Mouse (Mus musculus): ENCODE results near the gene Ttc34. TPM values are rescaled to one million over a fixed set of nuclear protein-coding genes. Genes with fewer than 3 reads are reported as not detected.
A peak's percentile ranks its signal among the peaks of the same experiment; 100 is the strongest.

Gene Ttc34
- polyA plus RNA-seq, 1 experiment from 2014 or later, result 0.31 TPM

GRCm38 (mm10) chr4:154854676-154855345 is 17.6 kb downstream of the Ttc34 start:
- peaks cover 24% of the 10 kb centered on the region for H3K27me3 ChIP-seq (ENCODE audit: control insufficient read depth, insufficient read depth, low read length)
- no peak overlapping the region for H3K9ac ChIP-seq (ENCODE audit: low read length)
- ATAC-seq (ENCODE audit: low FRiP score), result no peak
- peaks cover 3% of the 10 kb centered on the region for H3K4me1 ChIP-seq (ENCODE audit: control insufficient read depth, insufficient read depth, low read length)
- H3K9me3 ChIP-seq (ENCODE audit: control insufficient read depth, low read length), result no peaks in the 10 kb centered on the region
- no peak overlapping the region for H3K4me3 ChIP-seq (ENCODE audit: low read depth, low read length)
- no peak overlapping the region for H3K27ac ChIP-seq (ENCODE audit: low read depth, low read length)
- no peak overlapping the region; the same call in 1 of the 2 replicates for H3K4me2 ChIP-seq
- H3K36me3 ChIP-seq (ENCODE audit: control insufficient read depth, insufficient read depth, low read length), result no peaks in the 10 kb centered on the region
- DNase-seq (ENCODE audit: low spot score, missing footprints), result peak; percentile 83
- 63% methylated on average over 12 of the region's 12 CpGs for WGBS

- ATAC-seq (ENCODE audit: low FRiP score), result peak; percentile 96
- peak overlapping the region; percentile 46 for H3K4me3 ChIP-seq (ENCODE audit: low read depth, low read length)
- WGBS, result under 1% methylated on average over 97 of the region's 110 CpGs
- H3K9ac ChIP-seq (ENCODE audit: low read length), result peak overlapping the region; percentile 70
- no peaks in the 10 kb centered on the region for H3K9me3 ChIP-seq (ENCODE audit: control insufficient read depth, low read length)
- peak overlapping the region; percentile 81 for H3K4me2 ChIP-seq
- H3K36me3 ChIP-seq (ENCODE audit: control insufficient read depth, insufficient read depth, low read length), result no peaks in the 10 kb centered on the region
- peak; percentile 99 for DNase-seq (ENCODE audit: low spot score, missing footprints)
- H3K27ac ChIP-seq (ENCODE audit: low read depth, low read length), result peak overlapping the region; percentile 8; the same call in 1 of the 2 replicates
- peaks cover 24% of the 10 kb centered on the region for H3K27me3 ChIP-seq (ENCODE audit: control insufficient read depth, insufficient read depth, low read length)
- H3K4me1 ChIP-seq (ENCODE audit: control insufficient read depth, insufficient read depth, low read length), result peaks cover 3% of the 10 kb centered on the region
These were observed 18.6 kb downstream of the Ttc34 start for GRCm38 (mm10) chr4:154855721-154856479.

- DNase-seq (ENCODE audit: low spot score, missing footprints), result no peak
- Histone ChIP-seq H3K4me1 (ENCODE audit: control insufficient read depth, insufficient read depth, low read length) (peaks cover 3% of the 10 kb centered on the region), H3K9me3 (ENCODE audit: control insufficient read depth, low read length) (no peaks in the 10 kb centered on the region), H3K27ac (ENCODE audit: low read depth, low read length) (peak overlapping the region; percentile 8; the same call in 1 of the 2 replicates), H3K9ac (ENCODE audit: low read length) (peak overlapping the region; percentile 70), H3K36me3 (ENCODE audit: control insufficient read depth, insufficient read depth, low read length) (no peaks in the 10 kb centered on the region), H3K4me3 (ENCODE audit: low read depth, low read length) (peak overlapping the region; percentile 46), H3K27me3 (ENCODE audit: control insufficient read depth, insufficient read depth, low read length) (peaks cover 24% of the 10 kb centered on the region), H3K4me2 (peak overlapping the region; percentile 81)
- ATAC-seq (ENCODE audit: low FRiP score), result no peak; the same call in 1 of the 2 replicates
- 20% methylated on average over 9 of the region's 9 CpGs for WGBS
These were observed 19.2 kb downstream of the Ttc34 start for GRCm38 (mm10) chr4:154856480-154856837.

- Histone ChIP-seq H3K9me3 (ENCODE audit: control insufficient read depth, low read length) (no peaks in the 10 kb centered on the region), H3K4me3 (ENCODE audit: low read depth, low read length) (no peak overlapping the region), H3K36me3 (ENCODE audit: control insufficient read depth, insufficient read depth, low read length) (no peaks in the 10 kb centered on the region), H3K4me1 (ENCODE audit: control insufficient read depth, insufficient read depth, low read length) (peaks cover 3% of the 10 kb centered on the region), H3K27me3 (ENCODE audit: control insufficient read depth, insufficient read depth, low read length) (peaks cover 24% of the 10 kb centered on the region), H3K27ac (ENCODE audit: low read depth, low read length) (no peak overlapping the region), H3K9ac (ENCODE audit: low read length) (no peak overlapping the region), H3K4me2 (no peak overlapping the region; the same call in 1 of the 2 replicates)
- ATAC-seq (ENCODE audit: low FRiP score) (no peak), DNase-seq (ENCODE audit: low spot score, missing footprints) (no peak)
- 87% methylated on average over 7 of the region's 7 CpGs for WGBS
These were observed 19.6 kb downstream of the Ttc34 start for GRCm38 (mm10) chr4:154856882-154857281.

GRCm38 (mm10) chr4:154857366-154858240 is 20.3 kb downstream of the Ttc34 start:
- Histone ChIP-seq H3K36me3 (ENCODE audit: control insufficient read depth, insufficient read depth, low read length) (no peaks in the 10 kb centered on the region), H3K27ac (ENCODE audit: low read depth, low read length) (no peak overlapping the region), H3K9me3 (ENCODE audit: control insufficient read depth, low read length) (no peaks in the 10 kb centered on the region), H3K4me1 (ENCODE audit: control insufficient read depth, insufficient read depth, low read length) (peaks cover 3% of the 10 kb centered on the region), H3K9ac (ENCODE audit: low read length) (no peak overlapping the region), H3K27me3 (ENCODE audit: control insufficient read depth, insufficient read depth, low read length) (peaks cover 24% of the 10 kb centered on the region), H3K4me2 (no peak overlapping the region), H3K4me3 (ENCODE audit: low read depth, low read length) (no peak overlapping the region)
- DNase-seq (ENCODE audit: low spot score, missing footprints), result peak; percentile 41
- no peak for ATAC-seq (ENCODE audit: low FRiP score)
- 77% methylated on average over 10 of the region's 10 CpGs for WGBS

GRCm38 (mm10) chr4:154858601-154859000 is 21.3 kb downstream of the Ttc34 start:
- no peaks in the 10 kb centered on the region for H3K36me3 ChIP-seq (ENCODE audit: control insufficient read depth, insufficient read depth, low read length)
- H3K9ac ChIP-seq (ENCODE audit: low read length), result no peak overlapping the region
- H3K9me3 ChIP-seq (ENCODE audit: control insufficient read depth, low read length), result no peaks in the 10 kb centered on the region
- no peak for DNase-seq (ENCODE audit: low spot score, missing footprints)
- H3K27ac ChIP-seq (ENCODE audit: low read depth, low read length), result no peak overlapping the region
- H3K4me3 ChIP-seq (ENCODE audit: low read depth, low read length), result no peak overlapping the region
- ATAC-seq (ENCODE audit: low FRiP score), result no peak
- WGBS, result 75% methylated on average over 3 of the region's 3 CpGs
- H3K4me1 ChIP-seq (ENCODE audit: control insufficient read depth, insufficient read depth, low read length), result peaks cover 3% of the 10 kb centered on the region
- H3K4me2 ChIP-seq, result no peak overlapping the region
- H3K27me3 ChIP-seq (ENCODE audit: control insufficient read depth, insufficient read depth, low read length), result peaks cover 24% of the 10 kb centered on the region

GRCm38 (mm10) chr4:154861967-154862366 is 24.7 kb downstream of the Ttc34 start:
- Histone ChIP-seq H3K4me1 (ENCODE audit: control insufficient read depth, insufficient read depth, low read length) (peaks cover 9% of the 10 kb centered on the region), H3K36me3 (ENCODE audit: control insufficient read depth, insufficient read depth, low read length) (no peaks in the 10 kb centered on the region), H3K27ac (ENCODE audit: low read depth, low read length) (no peak overlapping the region), H3K27me3 (ENCODE audit: control insufficient read depth, insufficient read depth, low read length) (peaks cover 2% of the 10 kb centered on the region; the same call in 1 of the 2 replicates), H3K9ac (ENCODE audit: low read length) (no peak overlapping the region), H3K9me3 (ENCODE audit: control insufficient read depth, low read length) (no peaks in the 10 kb centered on the region), H3K4me2 (no peak overlapping the region), H3K4me3 (ENCODE audit: low read depth, low read length) (no peak overlapping the region)
- WGBS, result 72% methylated on average over 5 of the region's 5 CpGs
- ATAC-seq (ENCODE audit: low FRiP score), result no peak
- no peak for DNase-seq (ENCODE audit: low spot score, missing footprints)

- Histone ChIP-seq H3K4me3 (ENCODE audit: low read depth, low read length) (no peak overlapping the region), H3K27ac (ENCODE audit: low read depth, low read length) (no peak overlapping the region), H3K36me3 (ENCODE audit: control insufficient read depth, insufficient read depth, low read length) (no peaks in the 10 kb centered on the region), H3K4me2 (no peak overlapping the region), H3K9ac (ENCODE audit: low read length) (peak overlapping the region; percentile 53), H3K27me3 (ENCODE audit: control insufficient read depth, insufficient read depth, low read length) (peaks cover 2% of the 10 kb centered on the region; the same call in 1 of the 2 replicates), H3K4me1 (ENCODE audit: control insufficient read depth, insufficient read depth, low read length) (peaks cover 11% of the 10 kb centered on the region), H3K9me3 (ENCODE audit: control insufficient read depth, low read length) (no peaks in the 10 kb centered on the region)
- DNase-seq (ENCODE audit: low spot score, missing footprints) (peak; percentile 61), ATAC-seq (ENCODE audit: low FRiP score) (no peak)
- 90% methylated on average over 3 of the region's 3 CpGs for WGBS
These were observed 26.2 kb downstream of the Ttc34 start for GRCm38 (mm10) chr4:154863436-154863935.
